Mouse (Mus musculus): Measurements from ENCODE around the gene Igfbp6. TPM values are rescaled to one million over a fixed set of nuclear protein-coding genes. Genes with fewer than 3 reads are reported as not detected.

Igfbp6 gene
- polyA plus RNA-seq, 1 experiment from 2014 or later: 0.70 TPM

GRCm38 (mm10) chr15:102114651-102115260, 29.4 kb upstream of the Igfbp6 start:
- Histone ChIP-seq H3K4me3 (ENCODE audit: low read depth, low read length) (no peak overlapping the region), H3K9me3 (replicated peaks; ENCODE audit: control insufficient read depth, low read length) (no peaks in the 10 kb centered on the region), H3K4me1 (ENCODE audit: control insufficient read depth, insufficient read depth, low read length) (no peaks in the 10 kb centered on the region; the same call in 1 of the 2 replicates), H3K27ac (ENCODE audit: low read depth, low read length) (no peak overlapping the region), H3K36me3 (ENCODE audit: control insufficient read depth, insufficient read depth, low read length) (peaks cover 30% of the 10 kb centered on the region), H3K27me3 (ENCODE audit: control insufficient read depth, insufficient read depth, low read length) (no peaks in the 10 kb centered on the region), H3K4me2 (no peak overlapping the region), H3K9ac (ENCODE audit: low read depth, low read length) (no peak overlapping the region)
- WGBS (ENCODE audit: insufficient replicate concordance): 78% methylated on average over 7 of the region's 7 CpGs
- no peak for ATAC-seq (replicated peaks; ENCODE audit: insufficient number of reproducible peaks, low FRiP score, low TSS enrichment)

DNA sequence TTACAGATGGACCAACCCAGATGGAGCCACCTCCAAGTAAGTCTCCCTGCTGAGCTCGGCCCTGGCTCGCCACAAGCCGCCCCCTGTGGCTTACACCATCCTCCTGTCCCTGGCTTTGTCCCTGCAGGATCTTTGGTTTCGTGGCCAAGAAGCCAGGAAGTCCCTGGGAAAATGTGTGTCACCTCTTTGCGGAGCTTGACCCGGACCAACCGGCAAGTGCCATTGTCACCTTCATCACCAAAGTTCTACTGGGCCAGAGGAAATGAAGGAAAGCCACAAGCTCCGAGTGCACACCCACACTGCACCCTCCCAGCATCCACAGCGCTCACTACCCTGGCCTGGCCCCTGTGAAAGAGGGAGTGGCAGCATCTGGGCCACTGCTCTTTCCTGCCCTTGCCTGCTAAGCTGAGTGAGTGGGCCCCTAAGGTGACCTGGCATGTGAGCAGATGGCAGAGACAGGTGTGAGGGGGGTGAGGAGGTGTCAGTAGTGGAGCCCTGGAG, 28.4 kb upstream of the Igfbp6 start:
- ATAC-seq (replicated peaks; ENCODE audit: insufficient number of reproducible peaks, low FRiP score, low TSS enrichment): no peak
- no peaks in the 10 kb centered on the region for H3K9me3 ChIP-seq (replicated peaks; ENCODE audit: control insufficient read depth, low read length)
- H3K27me3 ChIP-seq (ENCODE audit: control insufficient read depth, insufficient read depth, low read length): no peaks in the 10 kb centered on the region
- H3K36me3 ChIP-seq (ENCODE audit: control insufficient read depth, insufficient read depth, low read length): peaks cover 29% of the 10 kb centered on the region
- H3K4me2 ChIP-seq: no peak overlapping the region
- WGBS (ENCODE audit: insufficient replicate concordance): 70% methylated on average over 9 of the region's 9 CpGs
- no peak overlapping the region for H3K4me3 ChIP-seq (ENCODE audit: low read depth, low read length)
- no peak overlapping the region for H3K27ac ChIP-seq (ENCODE audit: low read depth, low read length)
- H3K4me1 ChIP-seq (ENCODE audit: control insufficient read depth, insufficient read depth, low read length): no peaks in the 10 kb centered on the region; the same call in 1 of the 2 replicates
- no peak overlapping the region for H3K9ac ChIP-seq (ENCODE audit: low read depth, low read length)

DNA sequence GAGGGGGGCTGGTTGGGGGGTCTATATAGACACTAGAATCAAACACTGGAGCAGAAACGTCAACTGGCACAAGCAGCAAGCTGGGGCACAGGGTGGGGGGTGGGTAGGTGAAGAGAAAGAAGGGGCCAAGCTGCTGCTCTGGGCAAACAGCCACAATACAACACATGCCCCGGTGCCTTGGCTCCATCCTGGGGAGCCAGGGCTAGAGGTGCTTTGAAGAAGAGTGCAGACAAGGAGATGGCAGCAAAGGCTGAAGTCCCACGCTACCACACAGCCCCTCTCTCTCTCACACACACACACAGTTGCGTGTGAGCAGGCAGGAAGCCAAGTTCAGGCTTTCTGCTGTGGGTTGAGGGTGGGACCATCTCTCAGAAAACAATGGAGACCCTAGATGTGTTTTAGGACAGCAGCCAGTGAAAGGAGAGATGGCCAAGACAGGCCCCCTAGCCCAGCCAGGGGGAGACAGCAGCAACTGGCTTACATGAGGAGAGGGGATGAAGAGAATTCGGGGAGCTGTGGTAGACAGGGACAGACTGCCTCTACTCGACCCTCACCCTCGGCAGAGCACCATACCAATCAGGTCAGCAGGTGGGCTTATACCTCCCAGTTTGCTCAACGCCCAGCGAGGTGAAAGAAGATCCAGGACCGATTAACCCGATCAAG, 27.3 kb upstream of the Igfbp6 start:
- ATAC-seq (replicated peaks; ENCODE audit: insufficient number of reproducible peaks, low FRiP score, low TSS enrichment): no peak
- H3K4me2 ChIP-seq: no peak overlapping the region
- peaks cover 26% of the 10 kb centered on the region for H3K36me3 ChIP-seq (ENCODE audit: control insufficient read depth, insufficient read depth, low read length)
- no peak overlapping the region for H3K27ac ChIP-seq (ENCODE audit: low read depth, low read length)
- H3K9ac ChIP-seq (ENCODE audit: low read depth, low read length): no peak overlapping the region
- H3K9me3 ChIP-seq (replicated peaks; ENCODE audit: control insufficient read depth, low read length): no peaks in the 10 kb centered on the region
- H3K4me3 ChIP-seq (ENCODE audit: low read depth, low read length): no peak overlapping the region
- 78% methylated on average over 11 of the region's 11 CpGs for WGBS (ENCODE audit: insufficient replicate concordance)
- H3K27me3 ChIP-seq (ENCODE audit: control insufficient read depth, insufficient read depth, low read length): no peaks in the 10 kb centered on the region
- no peaks in the 10 kb centered on the region; the same call in 1 of the 2 replicates for H3K4me1 ChIP-seq (ENCODE audit: control insufficient read depth, insufficient read depth, low read length)

- peaks cover 21% of the 10 kb centered on the region for H3K36me3 ChIP-seq (ENCODE audit: control insufficient read depth, insufficient read depth, low read length)
- no peak overlapping the region for H3K9ac ChIP-seq (ENCODE audit: low read depth, low read length)
- no peaks in the 10 kb centered on the region; the same call in 1 of the 2 replicates for H3K4me1 ChIP-seq (ENCODE audit: control insufficient read depth, insufficient read depth, low read length)
- ATAC-seq (replicated peaks; ENCODE audit: insufficient number of reproducible peaks, low FRiP score, low TSS enrichment): no peak
- H3K4me2 ChIP-seq: no peak overlapping the region
- no peaks in the 10 kb centered on the region for H3K9me3 ChIP-seq (replicated peaks; ENCODE audit: control insufficient read depth, low read length)
- no peak overlapping the region for H3K27ac ChIP-seq (ENCODE audit: low read depth, low read length)
- 67% methylated on average over 19 of the region's 19 CpGs for WGBS (ENCODE audit: insufficient replicate concordance)
- H3K27me3 ChIP-seq (ENCODE audit: control insufficient read depth, insufficient read depth, low read length): no peaks in the 10 kb centered on the region
- H3K4me3 ChIP-seq (ENCODE audit: low read depth, low read length): no peak overlapping the region
Measured at GRCm38 (mm10) chr15:102117461-102118443, 26.4 kb upstream of the Igfbp6 start.

- Histone ChIP-seq H3K4me1 (ENCODE audit: control insufficient read depth, insufficient read depth, low read length) (no peaks in the 10 kb centered on the region; the same call in 1 of the 2 replicates), H3K36me3 (ENCODE audit: control insufficient read depth, insufficient read depth, low read length) (peaks cover 14% of the 10 kb centered on the region), H3K27ac (ENCODE audit: low read depth, low read length) (no peak overlapping the region), H3K4me3 (ENCODE audit: low read depth, low read length) (no peak overlapping the region), H3K9me3 (replicated peaks; ENCODE audit: control insufficient read depth, low read length) (no peaks in the 10 kb centered on the region), H3K4me2 (no peak overlapping the region), H3K27me3 (ENCODE audit: control insufficient read depth, insufficient read depth, low read length) (no peaks in the 10 kb centered on the region), H3K9ac (ENCODE audit: low read depth, low read length) (no peak overlapping the region)
- 82% methylated on average over 4 of the region's 4 CpGs for WGBS (ENCODE audit: insufficient replicate concordance)
- no peak for ATAC-seq (replicated peaks; ENCODE audit: insufficient number of reproducible peaks, low FRiP score, low TSS enrichment)
Measured at GRCm38 (mm10) chr15:102118591-102118990, 25.6 kb upstream of the Igfbp6 start.

DNA sequence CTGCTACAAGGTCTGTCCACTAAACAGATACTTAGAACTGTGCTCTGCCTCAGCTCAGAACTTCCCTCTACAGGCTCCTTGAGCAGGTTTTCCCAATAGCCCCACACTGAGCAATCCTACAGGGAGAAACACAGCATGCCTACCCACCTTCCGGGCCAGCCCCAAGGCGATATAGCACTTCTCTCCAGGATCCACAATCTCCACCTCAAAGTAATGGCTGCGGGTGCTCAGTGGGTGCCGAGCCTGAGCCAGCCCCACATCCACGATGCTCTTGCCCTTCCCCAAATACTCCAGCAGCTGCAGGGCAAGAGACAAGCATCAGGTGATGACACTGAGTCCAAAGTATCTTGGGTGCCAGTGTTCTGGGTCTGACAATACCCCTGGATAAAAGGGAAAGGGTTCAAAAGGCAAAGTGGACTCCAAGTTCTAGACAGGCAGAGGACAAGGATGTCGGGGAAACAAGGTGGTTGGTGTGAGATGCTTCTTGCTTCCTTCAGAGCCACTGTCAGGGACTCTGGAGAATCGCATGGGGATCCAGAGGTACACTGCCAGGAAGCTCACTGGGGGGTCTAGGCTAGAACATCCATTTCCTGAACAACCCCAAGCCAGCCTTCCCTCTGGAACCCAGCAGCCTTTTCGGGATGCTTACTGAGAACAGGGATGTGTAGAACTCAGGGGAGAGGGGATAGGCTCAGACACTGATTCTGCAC, 24.9 kb upstream of the Igfbp6 start:
- Histone ChIP-seq H3K4me1 (ENCODE audit: control insufficient read depth, insufficient read depth, low read length) (no peaks in the 10 kb centered on the region; the same call in 1 of the 2 replicates), H3K36me3 (ENCODE audit: control insufficient read depth, insufficient read depth, low read length) (peaks cover 13% of the 10 kb centered on the region), H3K9me3 (replicated peaks; ENCODE audit: control insufficient read depth, low read length) (no peaks in the 10 kb centered on the region), H3K9ac (ENCODE audit: low read depth, low read length) (no peak overlapping the region), H3K4me3 (ENCODE audit: low read depth, low read length) (no peak overlapping the region), H3K4me2 (no peak overlapping the region), H3K27ac (ENCODE audit: low read depth, low read length) (no peak overlapping the region), H3K27me3 (ENCODE audit: control insufficient read depth, insufficient read depth, low read length) (no peaks in the 10 kb centered on the region)
- WGBS (ENCODE audit: insufficient replicate concordance): 72% methylated on average over 8 of the region's 8 CpGs
- no peak for ATAC-seq (replicated peaks; ENCODE audit: insufficient number of reproducible peaks, low FRiP score, low TSS enrichment)

DNA sequence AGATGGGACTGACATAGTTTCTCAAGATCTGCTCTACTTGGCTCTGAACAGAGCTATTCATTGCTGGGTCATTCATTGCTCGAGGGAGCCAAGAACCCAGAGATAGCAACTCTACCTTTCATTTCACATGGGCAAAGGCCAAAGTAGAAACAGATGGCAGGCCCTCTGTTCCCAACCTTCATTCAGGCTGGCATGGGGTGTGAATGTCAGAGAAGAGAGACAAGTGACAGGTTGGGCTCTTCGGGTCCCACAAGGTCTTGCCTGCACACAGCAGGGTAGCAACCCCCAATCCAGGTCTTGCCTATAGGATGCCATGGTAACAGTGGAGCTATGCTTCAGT, 24.4 kb upstream of the Igfbp6 start:
- WGBS (ENCODE audit: insufficient replicate concordance): 79% methylated on average over 2 of the region's 2 CpGs

DNA sequence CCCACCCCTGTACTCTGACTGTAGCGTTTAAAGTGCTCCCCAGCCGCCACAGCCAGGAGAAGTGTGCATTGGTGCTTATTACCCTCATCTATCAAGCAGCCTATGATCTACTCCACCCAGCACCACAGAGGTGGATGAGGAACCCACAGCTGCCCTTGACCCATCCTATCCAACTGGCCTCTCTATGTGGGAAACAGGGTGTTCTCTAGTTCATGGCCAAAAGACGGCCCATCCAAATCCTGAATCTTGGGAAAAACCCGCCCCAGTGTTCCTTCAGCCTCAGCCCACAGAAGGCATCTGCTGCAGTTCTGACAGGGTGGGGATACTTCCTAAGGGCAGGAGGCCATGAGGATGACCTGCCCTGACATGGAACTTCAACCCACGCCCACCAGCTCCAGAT, 23.6 kb upstream of the Igfbp6 start:
- H3K27me3 ChIP-seq (ENCODE audit: control insufficient read depth, insufficient read depth, low read length): no peaks in the 10 kb centered on the region
- 74% methylated on average over 5 of the region's 5 CpGs for WGBS (ENCODE audit: insufficient replicate concordance)
- no peak overlapping the region for H3K27ac ChIP-seq (ENCODE audit: low read depth, low read length)
- ATAC-seq (replicated peaks; ENCODE audit: insufficient number of reproducible peaks, low FRiP score, low TSS enrichment): no peak
- no peak overlapping the region for H3K9ac ChIP-seq (ENCODE audit: low read depth, low read length)
- peaks cover 13% of the 10 kb centered on the region for H3K36me3 ChIP-seq (ENCODE audit: control insufficient read depth, insufficient read depth, low read length)
- no peaks in the 10 kb centered on the region; the same call in 1 of the 2 replicates for H3K4me1 ChIP-seq (ENCODE audit: control insufficient read depth, insufficient read depth, low read length)
- H3K4me2 ChIP-seq: no peak overlapping the region
- H3K9me3 ChIP-seq (replicated peaks; ENCODE audit: control insufficient read depth, low read length): no peaks in the 10 kb centered on the region
- H3K4me3 ChIP-seq (ENCODE audit: low read depth, low read length): no peak overlapping the region

More for the DNA sequence above, 24.4 kb upstream of the Igfbp6 start:
- ATAC-seq (replicated peaks; ENCODE audit: insufficient number of reproducible peaks, low FRiP score, low TSS enrichment): no peak
- H3K9ac ChIP-seq (ENCODE audit: low read depth, low read length): no peak overlapping the region
- H3K4me1 ChIP-seq (ENCODE audit: control insufficient read depth, insufficient read depth, low read length): no peaks in the 10 kb centered on the region; the same call in 1 of the 2 replicates
- H3K27me3 ChIP-seq (ENCODE audit: control insufficient read depth, insufficient read depth, low read length): no peaks in the 10 kb centered on the region
- H3K9me3 ChIP-seq (replicated peaks; ENCODE audit: control insufficient read depth, low read length): no peaks in the 10 kb centered on the region
- H3K36me3 ChIP-seq (ENCODE audit: control insufficient read depth, insufficient read depth, low read length): peaks cover 13% of the 10 kb centered on the region
- no peak overlapping the region for H3K4me2 ChIP-seq
- no peak overlapping the region for H3K4me3 ChIP-seq (ENCODE audit: low read depth, low read length)
- H3K27ac ChIP-seq (ENCODE audit: low read depth, low read length): no peak overlapping the region

Measured in heart, embryonic 11.5 days (tissue).